Mouse (Mus musculus) cortical plate, adult 2 months (tissue): ENCODE results near the gene Evi5. TPM values are rescaled to one million over a fixed set of nuclear protein-coding genes. Genes with fewer than 3 reads are reported as not detected.

Experiments used
- H3K27ac ChIP-seq: fragments of 200-500 bp; 2 replicates; pipeline ENCODE4 v1.5.1; 2012; ENCODE audit warnings: low read length, control low read depth, inconsistent platforms; ENCODE audit not compliant: insufficient read depth
- H3K4me1 ChIP-seq: fragments of 200-500 bp; 2 replicates; pipeline ENCODE4 v1.6.1; 2011; ENCODE audit warnings: low read length; ENCODE audit not compliant: control insufficient read depth, insufficient read depth
- H3K4me3 ChIP-seq: fragments of 200-500 bp; 2 replicates; pipeline ENCODE4 v1.5.1; 2011; ENCODE audit warnings: mild to moderate bottlenecking, low read length, control low read depth; ENCODE audit not compliant: insufficient read depth
- CTCF ChIP-seq: fragments of 200-500 bp; IDR thresholded peaks from 2 replicates; pipeline ENCODE4 v1.5.1; 2011; ENCODE audit warnings: mild to moderate bottlenecking, control low read depth, low read length; ENCODE audit not compliant: insufficient read depth; ENCODE audit errors: extremely low read depth
- POLR2A ChIP-seq: fragments of 200-500 bp; IDR thresholded peaks from 2 replicates; pipeline ENCODE4 v1.6.1; 2011; ENCODE audit warnings: mild to moderate bottlenecking, low read length, control low read depth; ENCODE audit not compliant: insufficient read depth; ENCODE audit errors: extremely low read depth
- polyA plus RNA-seq: library from polyadenylated mRNA; depleted of rRNA; stranded (reverse); fragments of >200 nt; gene quantifications from 2 replicates; pipeline ENCODE4 v1.2.3, GENCODE M21; 2012

Gene Evi5
- polyA plus RNA-seq, 1 experiment: 56.9 TPM

GRCm38 (mm10) chr5:107791966-107792365 lies 82.9 kb downstream of the Evi5 start:
- Histone ChIP-seq H3K4me3 (no peak overlapping the region), H3K4me1 (no peaks in the 10 kb centered on the region), H3K27ac (no peak overlapping the region)
- TF ChIP-seq CTCF: no peak
- TF ChIP-seq POLR2A: no peak

- H3K4me1 ChIP-seq: no peaks in the 10 kb centered on the region
- no peak overlapping the region for H3K27ac ChIP-seq
- TF ChIP-seq CTCF: peak; percentile 55
- TF ChIP-seq POLR2A: no peak
- H3K4me3 ChIP-seq: no peak overlapping the region
Observed at GRCm38 (mm10) chr5:107789492-107789891, 85.4 kb downstream of the Evi5 start.

DNA sequence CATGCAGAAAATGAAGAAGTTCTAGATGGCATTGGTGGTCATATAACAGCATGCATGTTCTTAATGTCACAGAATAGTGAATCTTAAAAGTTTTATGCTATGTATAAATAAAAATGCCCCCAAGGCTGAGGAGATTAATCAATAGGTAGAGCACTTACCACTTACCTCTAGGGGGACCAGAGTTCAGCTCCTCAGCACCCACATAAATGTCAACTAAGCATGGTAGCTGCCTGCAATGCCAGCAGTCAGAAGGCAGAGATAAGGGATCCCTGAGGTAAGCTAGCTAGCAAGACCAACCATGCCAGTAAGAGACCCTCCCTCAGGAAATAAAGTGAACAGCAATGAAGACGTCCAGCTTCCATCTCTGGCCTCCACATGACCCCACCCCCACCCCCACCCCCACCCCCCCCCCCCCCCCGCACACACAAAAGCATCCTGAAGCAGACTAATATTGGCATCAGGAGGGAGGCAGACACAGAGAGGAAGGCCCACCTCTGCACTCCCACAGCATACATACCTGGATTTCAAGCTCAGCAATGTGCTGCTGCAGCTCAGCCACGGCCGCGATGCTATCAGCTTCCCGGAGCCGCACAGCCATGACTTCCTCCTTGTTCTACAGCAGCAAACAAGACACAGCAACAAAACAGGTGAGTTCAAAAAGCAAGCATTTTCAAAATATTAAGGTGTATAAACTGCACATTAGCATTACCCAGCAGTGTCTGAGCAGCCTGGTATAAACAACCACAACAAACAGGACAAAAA lies 87.0 kb downstream of the Evi5 start:
- no peaks in the 10 kb centered on the region for H3K4me1 ChIP-seq
- H3K27ac ChIP-seq: no peak overlapping the region
- TF ChIP-seq POLR2A (no peak), CTCF (no peak)
- no peak overlapping the region for H3K4me3 ChIP-seq

DNA sequence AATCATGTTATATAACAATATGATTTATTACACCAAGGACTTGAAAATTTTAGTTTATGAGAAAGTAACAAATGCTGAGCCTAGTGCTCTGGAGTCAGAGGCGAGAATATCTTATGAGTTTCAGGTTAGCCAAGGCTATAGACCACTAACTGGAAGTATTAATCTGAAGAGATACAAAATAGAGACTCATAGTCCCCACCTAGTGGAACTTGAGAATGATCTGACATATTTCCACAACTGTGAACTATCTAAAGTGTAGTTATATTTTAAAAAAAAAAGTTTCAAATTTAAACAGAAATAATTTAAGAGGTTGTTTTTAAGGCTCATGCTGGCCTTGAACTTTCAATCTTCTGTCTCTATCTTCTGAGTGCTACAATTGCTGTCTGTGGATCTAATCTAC lies 92.5 kb downstream of the Evi5 start:
- no peak overlapping the region for H3K27ac ChIP-seq
- H3K4me3 ChIP-seq: no peak overlapping the region
- no peaks in the 10 kb centered on the region for H3K4me1 ChIP-seq
- no peak for TF ChIP-seq POLR2A
- TF ChIP-seq CTCF: no peak

DNA sequence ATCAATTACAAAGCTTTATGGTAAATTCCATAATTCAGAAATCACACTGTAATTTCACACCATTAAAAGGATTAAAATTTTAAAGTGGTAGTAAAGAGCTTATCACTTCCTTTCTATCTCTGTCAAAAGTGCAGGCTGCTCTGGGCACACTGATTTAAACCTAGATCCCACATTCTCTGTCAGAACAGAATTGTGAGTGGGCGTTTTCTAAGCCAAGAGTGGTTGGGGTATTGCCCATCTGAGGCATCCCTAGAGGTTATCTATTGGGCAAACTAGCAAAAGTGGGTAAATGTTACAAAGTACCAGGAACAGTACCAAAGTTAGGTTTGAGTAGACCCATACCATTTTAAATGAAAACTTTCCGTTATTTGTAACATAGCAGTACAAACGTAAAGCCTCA lies 96.1 kb downstream of the Evi5 start:
- Histone ChIP-seq H3K4me3 (no peak overlapping the region), H3K27ac (no peak overlapping the region), H3K4me1 (no peaks in the 10 kb centered on the region)
- TF ChIP-seq POLR2A: no peak
- no peak for TF ChIP-seq CTCF

- Histone ChIP-seq H3K4me1 (no peaks in the 10 kb centered on the region), H3K4me3 (no peak overlapping the region), H3K27ac (no peak overlapping the region)
- TF ChIP-seq POLR2A (no peak), CTCF (no peak)
Observed at GRCm38 (mm10) chr5:107777545-107777830, 97.4 kb downstream of the Evi5 start.

DNA sequence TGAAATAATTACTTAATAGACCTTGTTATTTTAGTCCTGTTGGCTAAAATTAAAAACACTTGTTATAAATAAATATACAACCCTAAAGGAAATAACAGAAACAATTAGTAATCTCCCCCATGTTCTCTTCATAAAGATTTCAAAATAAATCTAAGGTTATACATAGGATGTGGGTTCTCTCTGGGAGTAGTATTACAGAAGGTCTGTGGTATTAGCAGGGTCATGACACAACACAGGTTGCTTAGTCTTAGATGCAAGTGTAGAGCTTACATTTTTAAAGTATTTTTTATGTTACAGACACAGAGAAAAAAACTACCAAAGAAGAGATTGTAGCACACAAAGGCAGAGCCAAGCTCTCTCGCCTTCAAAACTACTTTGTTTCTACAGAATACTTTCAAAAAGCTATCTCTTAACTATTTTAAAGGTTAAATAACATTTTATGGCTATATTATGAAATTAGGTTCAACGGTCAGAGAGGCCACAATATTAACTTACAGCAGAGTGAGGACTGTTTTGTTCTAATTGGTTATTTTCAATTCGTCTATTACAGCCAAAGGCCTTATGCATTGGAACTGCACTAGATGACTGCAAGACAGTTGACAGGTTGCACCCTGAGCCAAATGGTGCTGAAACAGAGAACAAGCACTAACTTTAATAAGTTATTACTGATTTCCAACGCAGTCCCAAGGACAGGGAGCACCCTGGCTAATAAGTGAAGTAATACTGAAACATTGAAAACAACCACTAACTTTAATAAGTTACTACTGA lies 97.9 kb downstream of the Evi5 start:
- TF ChIP-seq POLR2A (no peak), CTCF (no peak)
- H3K4me3 ChIP-seq: no peak overlapping the region
- no peak overlapping the region for H3K27ac ChIP-seq

DNA sequence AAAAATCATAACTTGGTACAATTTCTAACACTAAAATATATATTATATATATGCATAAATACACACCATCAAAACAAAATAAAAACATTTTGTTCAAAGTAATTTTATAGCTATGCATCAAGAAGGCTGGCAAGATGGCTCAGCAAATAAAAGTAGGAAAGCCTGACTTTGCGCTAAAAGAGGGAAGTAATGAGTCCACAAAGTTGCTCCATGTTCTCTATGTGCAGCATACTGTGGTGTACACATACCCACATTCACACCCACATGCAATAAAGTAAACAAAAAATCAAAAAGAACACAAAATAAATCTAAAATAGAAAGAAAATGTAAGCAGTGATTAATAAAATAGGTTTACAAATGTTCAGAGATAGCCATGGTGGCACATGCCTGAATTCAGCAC lies 99.0 kb downstream of the Evi5 start:
- Histone ChIP-seq H3K4me1 (no peaks in the 10 kb centered on the region), H3K4me3 (no peak overlapping the region), H3K27ac (no peak overlapping the region)
- TF ChIP-seq CTCF (no peak), POLR2A (no peak)

More for the DNA sequence above, 97.9 kb downstream of the Evi5 start:
- H3K4me1 ChIP-seq: no peaks in the 10 kb centered on the region

DNA sequence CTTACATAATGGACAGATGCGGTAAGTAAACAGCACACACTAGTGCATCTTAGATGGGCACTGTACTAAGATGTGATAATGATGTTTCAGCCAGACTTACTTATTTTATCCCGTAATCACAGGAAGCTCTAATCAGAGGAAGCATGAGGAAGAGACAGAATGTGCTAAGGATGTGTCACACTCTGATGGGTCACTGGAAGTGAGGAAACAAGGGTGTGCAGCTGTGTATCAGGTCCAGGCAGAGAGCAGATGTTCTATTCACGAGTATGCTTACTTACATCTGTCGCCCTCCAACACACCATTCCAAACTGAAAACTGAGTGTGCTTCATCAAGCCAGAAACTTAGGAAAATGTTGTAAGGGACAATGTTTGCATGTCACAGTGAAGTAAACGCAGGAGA lies 102.9 kb downstream of the Evi5 start:
- H3K4me3 ChIP-seq: no peak overlapping the region
- TF ChIP-seq POLR2A (no peak), CTCF (no peak)
- no peak overlapping the region for H3K27ac ChIP-seq
- H3K4me1 ChIP-seq: no peaks in the 10 kb centered on the region

DNA sequence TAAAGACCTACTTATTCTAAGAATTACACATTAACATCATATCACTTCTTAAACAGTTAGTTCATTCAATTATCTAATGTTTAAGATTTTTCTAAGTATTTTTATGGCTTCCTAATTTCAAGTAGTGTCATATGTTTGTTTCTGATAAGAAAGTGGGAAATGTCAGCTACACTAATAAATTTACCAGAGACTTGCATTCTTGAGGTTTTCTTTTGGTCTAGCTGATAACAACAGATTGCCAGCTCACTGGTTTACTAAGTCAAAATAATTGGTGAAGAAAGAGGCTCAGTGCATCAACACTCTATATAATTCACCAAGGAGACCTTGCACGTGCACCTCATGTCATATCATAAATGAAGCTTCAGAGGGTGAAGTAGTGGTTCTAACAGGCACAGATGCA lies 106.7 kb downstream of the Evi5 start:
- Histone ChIP-seq H3K27ac (no peak overlapping the region), H3K4me3 (no peak overlapping the region), H3K4me1 (no peaks in the 10 kb centered on the region)
- no peak for TF ChIP-seq CTCF
- no peak for TF ChIP-seq POLR2A

DNA sequence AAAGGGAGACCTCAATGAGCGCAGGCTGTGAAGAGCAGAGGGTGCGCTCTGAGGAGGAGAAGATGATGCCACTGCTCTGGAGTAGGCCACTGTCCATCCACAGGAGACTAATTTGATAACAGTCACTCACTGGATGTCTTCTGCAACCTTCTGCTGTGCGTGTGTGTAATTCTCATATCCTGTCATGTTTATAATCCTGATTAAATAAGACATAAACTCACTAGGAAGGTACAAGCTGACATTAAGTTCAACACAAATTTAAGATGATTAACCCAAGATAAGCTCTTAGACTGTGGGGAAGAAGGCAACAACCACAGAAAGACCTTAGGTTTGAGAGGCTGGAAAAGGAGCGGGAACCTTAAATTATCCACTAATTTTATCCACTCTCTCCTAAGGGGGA lies 109.0 kb downstream of the Evi5 start:
- Histone ChIP-seq H3K27ac (no peak overlapping the region), H3K4me1 (no peaks in the 10 kb centered on the region), H3K4me3 (no peak overlapping the region)
- no peak for TF ChIP-seq POLR2A
- no peak for TF ChIP-seq CTCF
